In the genomic region with DNA sequence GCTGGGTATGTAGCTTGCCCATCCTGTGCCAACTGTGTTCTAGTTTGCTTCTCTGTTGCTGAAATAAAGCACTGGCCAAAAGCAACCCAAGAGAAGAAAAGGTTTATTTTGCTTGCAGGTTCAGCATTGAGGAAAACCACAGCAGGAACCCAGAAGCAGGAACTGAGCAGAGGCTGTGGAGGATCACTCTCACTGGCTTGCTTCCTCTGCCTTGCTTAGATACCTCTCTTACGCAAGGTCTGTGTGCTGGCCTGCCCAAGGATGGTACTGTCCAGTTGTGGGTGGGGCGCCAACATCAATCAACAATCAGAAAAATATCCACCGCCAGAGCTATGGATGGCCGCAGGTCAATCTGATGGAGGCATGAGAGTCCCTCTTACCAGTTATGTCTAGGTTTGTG, we compare ENCODE assay signal across 11 mouse cellular contexts.
"Had no signal": no experiment of that assay in that cellular context is flagged by ENCODE, and none has a peak within 500 bp of the region (broad histone marks: within the 10 kb centered on the region; RNA-seq: fewer than 3 reads in every experiment).

No protein-coding gene starts in this region.

- H3K36me3 ChIP-seq: intestine, embryonic 15.5 days; limb, embryonic 10.5 days; liver, embryonic 13.5 days; lung, embryonic 15.5 days; midbrain, embryonic 12.5 days; stomach, embryonic 15.5 days had no signal

- ATAC-seq: intestine, embryonic 15.5 days; liver, postnatal 0 days had no signal

- H3K9ac ChIP-seq: intestine, embryonic 15.5 days; liver, embryonic 13.5 days; liver, postnatal 0 days; lung, embryonic 15.5 days; midbrain, embryonic 12.5 days; stomach, embryonic 15.5 days had no signal

- H3K9me3 ChIP-seq: intestine, embryonic 15.5 days; limb, embryonic 10.5 days; liver, embryonic 13.5 days; lung, embryonic 15.5 days; midbrain, embryonic 12.5 days; stomach, embryonic 15.5 days had no signal

- H3K4me3 ChIP-seq: intestine, embryonic 15.5 days; left cerebral cortex, adult 2 months; limb, embryonic 10.5 days; liver, embryonic 13.5 days; lung, embryonic 15.5 days; midbrain, embryonic 12.5 days; stomach, embryonic 15.5 days had no signal

- DNase-seq: kidney, adult 18-20 months; kidney, postnatal 14 days; liver, embryonic 13.5 days; liver, postnatal 0 days; thymus, postnatal 4 days had no signal

- H3K4me1 ChIP-seq: intestine, embryonic 15.5 days; limb, embryonic 10.5 days; lung, embryonic 15.5 days; midbrain, embryonic 12.5 days; stomach, embryonic 15.5 days had no signal

- H3K27ac ChIP-seq: intestine, embryonic 15.5 days; left cerebral cortex, adult 2 months; limb, embryonic 10.5 days; liver, embryonic 13.5 days; lung, embryonic 15.5 days; midbrain, embryonic 12.5 days; stomach, embryonic 15.5 days had no signal

- H3K4me2 ChIP-seq: intestine, embryonic 15.5 days; liver, embryonic 13.5 days; lung, embryonic 15.5 days; midbrain, embryonic 12.5 days; stomach, embryonic 15.5 days had no signal

- H3K27me3 ChIP-seq: intestine, embryonic 15.5 days; liver, embryonic 13.5 days; lung, embryonic 15.5 days; midbrain, embryonic 12.5 days; stomach, embryonic 15.5 days had no signal
